Mouse (Mus musculus): Measurements from ENCODE around the gene Serpina10. TPM values are rescaled to one million over a fixed set of nuclear protein-coding genes. Genes with fewer than 3 reads are reported as not detected.

The Serpina10 gene
- polyA plus RNA-seq, 1 experiment from 2014 or later: 44.7 TPM

DNA sequence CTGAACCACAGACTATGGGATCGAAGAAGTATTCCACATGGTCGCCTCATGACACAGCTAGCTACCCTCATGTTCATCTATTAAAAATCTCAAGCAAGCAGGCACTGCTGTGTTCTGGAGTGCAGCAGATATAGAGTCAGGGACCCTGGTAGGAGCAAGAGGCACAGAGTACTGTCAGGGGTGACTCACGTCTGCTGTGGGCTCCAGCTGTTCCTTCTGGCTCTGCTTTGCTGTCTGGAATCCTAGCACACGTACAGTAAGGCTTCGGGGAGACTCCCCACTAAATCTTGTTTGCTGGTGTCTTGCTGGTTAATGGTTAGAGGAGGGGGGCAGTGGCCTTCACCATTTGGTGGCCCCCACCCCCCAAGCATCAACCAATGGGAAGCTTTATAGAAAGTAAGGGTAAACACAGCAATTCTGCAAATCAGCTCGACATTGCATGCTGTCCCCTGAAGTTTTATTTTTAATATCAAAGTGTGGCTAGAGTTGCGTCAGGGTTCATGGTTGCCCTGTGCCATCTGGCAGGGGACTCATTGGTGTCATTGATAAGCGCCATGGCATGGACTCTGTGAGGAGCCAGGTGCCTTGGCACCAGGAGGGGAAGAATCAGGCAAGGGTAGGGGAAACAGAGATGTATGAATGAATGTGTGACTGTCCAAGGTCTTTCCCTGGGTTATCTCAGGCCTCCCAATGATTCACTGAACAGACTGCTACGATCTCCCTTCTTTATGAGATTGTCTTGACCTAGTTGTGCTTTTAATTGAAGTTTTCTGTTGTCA is 25.8 kb upstream of the Serpina10 start, which contains the start of gene Serpina6:
TSS of gene Serpina6 (minus strand) at position 365 of the 779 bp plus-strand sequence.
- H3K36me3 ChIP-seq (replicated peaks): 0 out of 2 replicates have a peak, but pooled peaks cover 3% of the 10 kb centered on the region
- ATAC-seq (ENCODE audit: insufficient read depth): peak; percentile 46; the same call in 1 of the 2 replicates
- H3K27ac ChIP-seq (replicated peaks): peak within 1 kb of the TSS; percentile 67
- peaks cover 5% of the 10 kb centered on the region for H3K4me1 ChIP-seq (replicated peaks)
- no peaks in the 10 kb centered on the region for H3K9me3 ChIP-seq (replicated peaks)
- H3K4me3 ChIP-seq (replicated peaks): peak within 1 kb of the TSS; percentile 38
- peak within 1 kb of the TSS; percentile 1; the same call in 1 of the 2 replicates for H3K9ac ChIP-seq
- WGBS (ENCODE audit: insufficient replicate concordance): 52% methylated on average over 9 of the region's 9 CpGs
- H3K27me3 ChIP-seq: no peaks in the 10 kb centered on the region
- H3K4me2 ChIP-seq: peak within 1 kb of the TSS; percentile 48

DNA sequence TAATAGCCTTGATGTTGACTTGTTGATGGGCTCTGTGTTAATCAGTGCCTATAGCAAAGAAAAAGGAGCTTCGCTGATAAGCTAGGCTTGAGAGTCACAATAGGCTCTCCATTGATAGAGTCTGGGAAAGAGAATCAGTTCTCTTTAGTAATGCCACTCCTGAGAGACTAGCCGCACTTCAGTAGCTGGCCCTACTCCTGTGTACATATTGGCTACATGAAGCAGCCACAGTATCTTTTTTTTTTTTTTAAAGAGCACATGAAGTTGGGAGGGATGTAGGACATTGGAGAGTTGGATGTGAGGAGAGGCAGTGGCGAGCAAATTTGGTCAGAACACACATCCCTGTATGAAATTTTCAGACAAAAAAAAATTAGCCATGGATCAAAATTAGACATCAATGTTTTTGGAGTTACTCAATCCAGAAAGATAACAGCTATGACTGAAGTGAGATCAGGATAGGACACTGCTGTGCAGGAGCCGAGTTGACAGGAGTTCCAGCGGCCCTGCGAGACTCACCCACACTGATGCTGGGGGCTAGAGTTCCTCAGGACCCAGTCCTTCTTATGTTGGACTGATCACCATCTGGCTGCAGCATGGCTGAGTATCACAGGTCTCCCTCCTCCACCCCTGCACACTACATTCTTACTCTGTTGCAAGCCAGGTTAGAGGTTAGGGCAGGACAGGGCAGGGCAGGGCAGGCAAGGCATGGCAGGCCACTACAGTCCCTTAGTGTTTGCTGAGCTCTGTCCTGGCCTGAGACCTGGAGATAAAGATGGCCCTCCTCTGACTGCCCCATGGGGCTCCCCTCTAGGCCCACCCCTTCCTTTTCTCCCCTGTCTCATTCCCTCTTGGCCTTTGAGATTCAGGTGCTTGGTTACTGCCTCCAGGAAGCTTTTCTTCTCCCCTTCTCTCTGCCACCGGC is 24.1 kb upstream of the Serpina10 start:
- Histone ChIP-seq H3K4me2 (peak overlapping the region; percentile 48), H3K36me3 (replicated peaks) (peaks cover 7% of the 10 kb centered on the region; the same call in 1 of the 2 replicates), H3K9me3 (replicated peaks) (no peaks in the 10 kb centered on the region), H3K4me1 (replicated peaks) (peaks cover 5% of the 10 kb centered on the region), H3K27ac (replicated peaks) (peak overlapping the region; percentile 67), H3K9ac (no peak overlapping the region), H3K27me3 (no peaks in the 10 kb centered on the region), H3K4me3 (replicated peaks) (peak overlapping the region; percentile 38)
- 55% methylated on average over 7 of the region's 7 CpGs for WGBS (ENCODE audit: insufficient replicate concordance)
- ATAC-seq (ENCODE audit: insufficient read depth): peak; percentile 60

DNA sequence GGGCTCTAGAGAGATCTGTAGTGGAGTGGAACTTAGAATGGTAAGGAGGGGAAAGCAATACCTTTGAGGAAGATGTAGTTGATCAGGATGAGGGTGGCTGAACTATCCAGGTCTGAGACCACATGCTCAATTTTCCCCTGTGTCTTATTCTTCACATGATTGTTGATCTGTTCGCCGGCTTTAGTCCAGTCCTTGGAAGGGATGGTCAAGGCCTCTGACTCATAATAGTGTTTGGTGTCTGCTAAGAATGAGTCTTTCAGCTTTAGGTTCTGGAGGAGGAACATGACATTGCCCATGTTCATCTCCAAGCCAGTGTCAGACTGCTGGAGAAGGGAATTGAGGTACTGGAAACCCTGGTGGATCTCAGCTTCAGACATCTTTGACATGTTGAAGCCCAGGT is 22.6 kb upstream of the Serpina10 start:
- no peak overlapping the region for H3K4me3 ChIP-seq (replicated peaks)
- no peak overlapping the region for H3K9ac ChIP-seq
- WGBS (ENCODE audit: insufficient replicate concordance): 69% methylated on average over 2 of the region's 2 CpGs
- H3K27ac ChIP-seq (replicated peaks): no peak overlapping the region
- no peak for ATAC-seq (ENCODE audit: insufficient read depth)
- H3K4me2 ChIP-seq: peak overlapping the region; percentile 48
- no peaks in the 10 kb centered on the region for H3K9me3 ChIP-seq (replicated peaks)
- peaks cover 5% of the 10 kb centered on the region for H3K4me1 ChIP-seq (replicated peaks)
- peaks cover 10% of the 10 kb centered on the region; the same call in 1 of the 2 replicates for H3K36me3 ChIP-seq (replicated peaks)
- no peaks in the 10 kb centered on the region for H3K27me3 ChIP-seq

DNA sequence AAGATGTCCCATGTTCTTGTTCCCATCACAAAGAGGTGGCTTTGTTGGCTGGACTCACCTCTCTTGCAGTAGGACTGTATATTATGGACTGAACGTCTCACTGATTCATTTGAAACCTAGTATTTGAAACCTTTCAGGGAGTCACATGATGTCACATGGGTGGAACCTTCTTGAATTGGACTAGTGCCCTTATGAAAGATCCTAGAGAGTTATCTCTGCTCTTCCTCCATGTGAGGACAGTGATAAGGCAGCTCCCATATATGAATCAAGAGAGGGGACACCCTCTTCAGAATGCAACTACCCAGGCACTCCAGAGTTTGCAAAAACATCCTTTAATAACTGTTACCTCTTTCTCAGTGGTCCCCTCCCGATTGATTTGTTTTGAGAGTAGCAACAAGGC is 15.1 kb upstream of the Serpina10 start:
- H3K9ac ChIP-seq: no peak overlapping the region
- H3K27ac ChIP-seq (replicated peaks): no peak overlapping the region
- no peak for ATAC-seq (ENCODE audit: insufficient read depth)
- no peaks in the 10 kb centered on the region for H3K9me3 ChIP-seq (replicated peaks)
- no peaks in the 10 kb centered on the region for H3K4me1 ChIP-seq (replicated peaks)
- H3K4me3 ChIP-seq (replicated peaks): no peak overlapping the region
- H3K27me3 ChIP-seq: no peaks in the 10 kb centered on the region
- H3K36me3 ChIP-seq (replicated peaks): peaks cover 10% of the 10 kb centered on the region; the same call in 1 of the 2 replicates
- WGBS (ENCODE audit: insufficient replicate concordance): 44% methylated on average over 2 of the region's 2 CpGs
- H3K4me2 ChIP-seq: no peak overlapping the region

DNA sequence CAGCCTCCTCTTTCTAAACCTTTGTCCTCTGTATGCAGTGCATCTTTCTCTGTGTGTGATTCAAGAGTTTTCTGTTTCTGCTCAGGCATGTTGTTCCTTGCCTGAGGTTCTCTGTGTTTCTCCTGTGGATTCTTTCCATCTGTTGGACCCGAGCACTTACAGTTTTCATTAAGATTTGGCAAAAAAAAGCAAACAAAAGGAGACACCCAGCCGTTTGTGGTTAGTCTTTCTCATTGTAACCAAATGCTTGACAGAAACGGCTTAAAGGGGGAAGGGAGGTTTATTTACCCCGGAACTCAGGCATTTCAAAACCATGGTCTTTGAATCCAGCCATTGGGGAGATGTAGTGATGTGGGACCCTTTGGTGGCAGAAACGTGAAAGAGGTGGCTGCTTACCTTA is 13.4 kb upstream of the Serpina10 start:
- H3K4me3 ChIP-seq (replicated peaks): no peak overlapping the region
- no peak for ATAC-seq (ENCODE audit: insufficient read depth)
- H3K4me1 ChIP-seq (replicated peaks): no peaks in the 10 kb centered on the region
- H3K4me2 ChIP-seq: no peak overlapping the region
- WGBS (ENCODE audit: insufficient replicate concordance): 16% methylated on average over 5 of the region's 5 CpGs
- H3K27me3 ChIP-seq: no peaks in the 10 kb centered on the region
- H3K36me3 ChIP-seq (replicated peaks): 0 out of 2 replicates have a peak, but pooled peaks cover 6% of the 10 kb centered on the region
- no peak overlapping the region for H3K27ac ChIP-seq (replicated peaks)
- H3K9ac ChIP-seq: no peak overlapping the region
- no peaks in the 10 kb centered on the region for H3K9me3 ChIP-seq (replicated peaks)

DNA sequence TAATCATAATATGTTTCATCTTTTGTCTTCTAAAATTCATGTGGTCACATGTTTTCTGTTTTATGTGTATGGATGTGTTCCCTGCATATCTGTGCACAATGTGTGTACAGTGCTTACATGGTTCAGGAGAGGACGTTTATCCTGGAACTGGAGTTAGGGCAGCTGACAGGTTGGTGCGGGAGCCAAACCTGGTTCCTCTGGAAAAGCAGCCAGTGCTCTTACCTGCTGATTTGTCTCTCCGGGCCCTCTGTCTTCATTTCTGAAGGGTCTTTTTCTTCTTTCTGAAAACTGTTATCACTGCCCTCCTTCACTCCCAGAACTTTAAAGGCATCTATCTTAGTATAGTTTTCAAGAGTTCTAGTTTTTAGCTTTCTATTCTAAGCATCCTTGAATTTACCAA is 12.6 kb upstream of the Serpina10 start:
- H3K9me3 ChIP-seq (replicated peaks): no peaks in the 10 kb centered on the region
- no peak overlapping the region for H3K4me3 ChIP-seq (replicated peaks)
- no peak for ATAC-seq (ENCODE audit: insufficient read depth)
- no peak overlapping the region for H3K9ac ChIP-seq
- 58% methylated on average over 3 of the region's 3 CpGs for WGBS (ENCODE audit: insufficient replicate concordance)
- H3K36me3 ChIP-seq (replicated peaks): 0 out of 2 replicates have a peak, but pooled peaks cover 3% of the 10 kb centered on the region
- no peaks in the 10 kb centered on the region for H3K27me3 ChIP-seq
- no peak overlapping the region for H3K27ac ChIP-seq (replicated peaks)
- no peak overlapping the region for H3K4me2 ChIP-seq
- H3K4me1 ChIP-seq (replicated peaks): no peaks in the 10 kb centered on the region

DNA sequence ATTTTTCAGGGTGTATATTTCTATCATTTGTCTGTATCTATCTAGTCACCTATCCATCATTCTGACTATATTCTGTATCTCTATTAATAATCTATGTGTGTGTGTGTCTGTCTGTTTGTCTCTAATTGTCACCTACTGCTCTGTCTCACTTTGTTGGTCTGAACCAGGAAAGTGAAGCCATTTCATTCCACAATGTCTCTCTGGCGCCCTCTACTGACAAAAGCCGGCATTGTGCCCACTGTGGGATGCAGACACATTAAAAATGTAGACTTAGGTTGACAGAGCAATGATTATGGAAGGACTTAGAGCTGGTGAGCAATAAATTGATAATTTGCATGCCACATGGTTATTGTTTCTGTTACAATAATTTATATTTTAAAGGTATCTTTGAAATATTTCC is 12.1 kb upstream of the Serpina10 start:
- WGBS (ENCODE audit: insufficient replicate concordance): 0% methylated on average over 2 of the region's 2 CpGs
- Histone ChIP-seq H3K4me3 (replicated peaks) (no peak overlapping the region), H3K4me1 (replicated peaks) (no peaks in the 10 kb centered on the region), H3K36me3 (replicated peaks) (0 out of 2 replicates have a peak, but pooled peaks cover 3% of the 10 kb centered on the region), H3K9me3 (replicated peaks) (no peaks in the 10 kb centered on the region), H3K27ac (replicated peaks) (no peak overlapping the region), H3K27me3 (no peaks in the 10 kb centered on the region), H3K9ac (no peak overlapping the region), H3K4me2 (no peak overlapping the region)
- ATAC-seq (ENCODE audit: insufficient read depth): no peak

DNA sequence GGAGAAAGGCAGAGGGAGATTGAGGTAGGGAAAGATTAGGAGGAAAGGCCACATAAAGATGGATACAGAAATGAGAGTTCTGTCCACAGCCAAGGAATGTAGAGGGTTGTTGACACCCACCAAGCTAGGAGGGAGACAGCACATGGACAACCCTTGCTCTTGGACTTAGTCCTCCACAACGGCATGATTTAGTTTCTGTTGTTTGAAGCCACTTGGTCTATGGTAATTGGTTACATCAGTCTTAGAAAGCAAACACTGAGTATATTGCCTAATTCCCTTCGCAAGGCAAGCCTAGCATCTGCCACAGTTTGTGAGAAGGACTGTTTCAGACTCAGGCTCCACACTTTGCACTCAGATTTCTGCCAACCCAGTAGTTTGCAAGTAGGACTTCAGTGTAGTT is 4.6 kb upstream of the Serpina10 start:
- ATAC-seq (ENCODE audit: insufficient read depth): peak; percentile 79
- Histone ChIP-seq H3K4me1 (replicated peaks) (no peaks in the 10 kb centered on the region), H3K9ac (no peak overlapping the region), H3K4me3 (replicated peaks) (no peak overlapping the region), H3K36me3 (replicated peaks) (no peaks in the 10 kb centered on the region), H3K4me2 (no peak overlapping the region), H3K27me3 (no peaks in the 10 kb centered on the region), H3K9me3 (replicated peaks) (no peaks in the 10 kb centered on the region), H3K27ac (replicated peaks) (no peak overlapping the region)
- WGBS (ENCODE audit: insufficient replicate concordance): 57% methylated on average over 2 of the region's 2 CpGs

DNA sequence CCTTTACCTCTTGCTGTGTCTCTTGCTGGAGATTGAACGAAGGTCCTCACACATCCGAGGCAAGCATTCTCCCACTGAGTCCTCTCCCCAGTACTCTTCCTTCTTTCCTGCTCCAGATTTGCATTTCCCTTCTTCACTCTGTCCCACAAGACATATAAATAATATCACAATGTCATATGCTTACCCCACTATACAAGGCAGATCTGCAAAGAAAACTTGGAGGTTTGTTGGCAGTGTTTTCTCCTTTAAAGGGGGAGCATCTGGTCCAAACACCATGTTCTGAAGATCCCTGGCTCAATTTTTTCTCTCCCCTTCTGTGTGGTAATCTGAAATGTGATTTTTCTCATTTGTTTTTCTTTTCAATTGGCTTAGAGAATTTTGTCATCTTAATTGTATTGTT is 3.2 kb upstream of the Serpina10 start:
- Histone ChIP-seq H3K27me3 (no peaks in the 10 kb centered on the region), H3K9me3 (replicated peaks) (no peaks in the 10 kb centered on the region), H3K4me1 (replicated peaks) (no peaks in the 10 kb centered on the region), H3K4me2 (no peak overlapping the region), H3K36me3 (replicated peaks) (no peaks in the 10 kb centered on the region), H3K4me3 (replicated peaks) (no peak overlapping the region), H3K27ac (replicated peaks) (no peak overlapping the region), H3K9ac (no peak overlapping the region)
- ATAC-seq (ENCODE audit: insufficient read depth): no peak
- WGBS (ENCODE audit: insufficient replicate concordance): 47% methylated on average over 2 of the region's 2 CpGs

DNA sequence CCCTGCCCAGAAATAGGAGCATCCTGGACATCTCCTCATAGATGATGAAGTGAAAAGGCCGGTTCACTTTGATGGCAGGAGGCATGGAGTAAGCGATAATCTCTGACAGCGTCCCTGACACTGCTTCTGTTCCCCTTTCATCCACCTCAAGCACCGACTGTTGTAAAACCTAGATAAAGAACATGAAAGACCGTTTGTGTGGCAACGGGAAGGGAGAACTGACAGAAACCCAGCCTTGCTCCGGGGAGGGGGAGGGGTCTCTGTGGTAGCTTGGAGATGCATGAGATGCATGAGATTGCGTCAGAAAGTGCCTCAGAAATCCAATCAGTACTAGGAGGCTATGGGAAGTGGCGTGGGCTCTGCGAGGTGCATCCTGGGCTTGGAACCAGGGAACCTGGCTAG is 14.4 kb downstream of the Serpina10 start:
- WGBS (ENCODE audit: insufficient replicate concordance): 44% methylated on average over 10 of the region's 10 CpGs
- Histone ChIP-seq H3K4me2 (no peak overlapping the region), H3K36me3 (replicated peaks) (no peaks in the 10 kb centered on the region), H3K27ac (replicated peaks) (no peak overlapping the region), H3K4me1 (replicated peaks) (no peaks in the 10 kb centered on the region), H3K4me3 (replicated peaks) (no peak overlapping the region), H3K27me3 (no peaks in the 10 kb centered on the region), H3K9ac (no peak overlapping the region), H3K9me3 (replicated peaks) (no peaks in the 10 kb centered on the region)
- ATAC-seq (ENCODE audit: insufficient read depth): no peak

DNA sequence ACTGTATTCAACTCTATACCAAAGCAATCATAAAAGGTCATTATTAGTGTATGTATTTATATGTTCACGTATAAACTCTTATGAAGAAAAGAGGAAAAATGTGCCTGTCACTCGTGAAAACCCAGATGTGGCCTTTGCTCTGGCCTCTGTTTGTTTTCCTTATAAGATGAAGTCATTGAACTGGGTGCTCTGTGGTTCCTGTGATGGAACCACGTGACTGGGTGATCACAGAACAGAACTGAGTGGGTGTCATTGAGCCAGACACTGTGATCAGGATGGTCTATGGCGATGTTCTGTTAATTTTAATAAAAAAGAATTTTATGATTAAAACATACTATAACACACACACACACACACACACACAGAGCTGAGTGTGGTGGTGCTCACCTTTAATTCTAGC is 15.5 kb downstream of the Serpina10 start:
- H3K27ac ChIP-seq (replicated peaks): no peak overlapping the region

More for the DNA sequence above, 15.5 kb downstream of the Serpina10 start:
- H3K4me2 ChIP-seq: no peak overlapping the region
- no peak for ATAC-seq (ENCODE audit: insufficient read depth)
- no peaks in the 10 kb centered on the region for H3K27me3 ChIP-seq
- H3K4me3 ChIP-seq (replicated peaks): no peak overlapping the region
- WGBS (ENCODE audit: insufficient replicate concordance): 45% methylated on average over 4 of the region's 4 CpGs
- 0 out of 2 replicates have a peak, but pooled peaks cover 2% of the 10 kb centered on the region for H3K36me3 ChIP-seq (replicated peaks)
- no peaks in the 10 kb centered on the region for H3K4me1 ChIP-seq (replicated peaks)
- H3K9ac ChIP-seq: no peak overlapping the region
- H3K9me3 ChIP-seq (replicated peaks): no peaks in the 10 kb centered on the region

All from liver, embryonic 15.5 days (tissue).